Mouse (Mus musculus): ENCODE measurements around the gene M1ap. TPM values are rescaled to one million over a fixed set of nuclear protein-coding genes. Genes with fewer than 3 reads are reported as not detected.

Gene M1ap
- polyA plus RNA-seq, 1 experiment = 0.58 TPM

DNA sequence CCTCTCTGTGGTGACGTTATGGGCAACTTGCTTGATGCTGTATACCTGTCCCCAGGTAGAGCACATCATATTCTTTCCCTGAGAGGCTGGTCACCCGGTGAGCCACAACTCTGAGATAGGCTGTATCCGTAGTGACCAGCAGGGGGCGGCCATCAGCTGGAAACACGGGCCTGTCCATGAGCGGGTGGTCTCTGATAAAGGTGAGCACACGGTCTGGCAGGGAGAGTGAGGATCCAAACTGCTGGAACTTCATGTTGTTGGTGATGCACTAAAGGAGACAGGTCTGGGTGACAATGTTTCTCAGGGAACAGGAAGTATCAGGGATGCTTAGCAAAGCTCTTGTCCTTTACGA is 28.9 kb upstream of the M1ap start:
- peak; percentile 68 for DNase-seq
- Histone ChIP-seq H3K27me3 (ENCODE audit: control insufficient read depth, insufficient read depth, low read length) (no peaks in the 10 kb centered on the region), H3K27ac (ENCODE audit: control insufficient read depth, insufficient read depth, low read length) (no peak overlapping the region), H3K4me3 (ENCODE audit: control insufficient read depth, insufficient read depth, low read length) (no peak overlapping the region), H3K36me3 (ENCODE audit: control insufficient read depth, insufficient read depth, low read length) (no peaks in the 10 kb centered on the region), H3K4me1 (replicated peaks; ENCODE audit: control insufficient read depth, insufficient read depth, low read length) (peaks cover 50% of the 10 kb centered on the region)
- TF ChIP-seq CTCF (IDR thresholded peaks at IDR 0.05; ENCODE audit: borderline replicate concordance, control insufficient read depth, extremely low read depth, insufficient read depth, low read length, poor library complexity) (peak; percentile 73; the same call in 1 of the 2 replicates), POLR2A (IDR thresholded peaks at IDR 0.05; ENCODE audit: control insufficient read depth, extremely low read depth, insufficient read depth, low read length, poor library complexity) (no peak)
- 25% methylated on average over 8 of the region's 8 CpGs for WGBS

DNA sequence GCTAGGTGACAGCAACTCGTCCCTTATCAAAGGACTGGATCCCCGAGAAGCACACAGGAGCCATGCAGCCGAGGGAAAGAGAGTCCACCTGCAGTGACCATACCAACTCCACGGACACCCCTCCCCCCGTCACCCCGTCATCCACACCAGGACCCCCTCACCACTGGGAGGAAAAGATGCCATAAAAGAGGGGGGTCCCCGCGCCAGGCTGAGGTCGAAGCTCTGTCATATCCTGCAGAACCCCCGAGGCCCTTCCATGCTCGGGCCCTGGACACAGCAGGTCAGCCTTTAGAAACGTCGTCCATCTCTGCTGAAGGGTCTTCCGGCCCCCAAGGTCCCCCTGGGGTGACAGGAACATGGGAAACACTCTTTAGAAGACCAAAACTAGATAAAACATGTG is 28.3 kb upstream of the M1ap start:
- 92% methylated on average over 14 of the region's 14 CpGs for WGBS
- Histone ChIP-seq H3K4me1 (replicated peaks; ENCODE audit: control insufficient read depth, insufficient read depth, low read length) (peaks cover 45% of the 10 kb centered on the region), H3K27ac (ENCODE audit: control insufficient read depth, insufficient read depth, low read length) (no peak overlapping the region), H3K4me3 (ENCODE audit: control insufficient read depth, insufficient read depth, low read length) (no peak overlapping the region), H3K27me3 (ENCODE audit: control insufficient read depth, insufficient read depth, low read length) (no peaks in the 10 kb centered on the region), H3K36me3 (ENCODE audit: control insufficient read depth, insufficient read depth, low read length) (no peaks in the 10 kb centered on the region)
- TF ChIP-seq CTCF (IDR thresholded peaks at IDR 0.05; ENCODE audit: borderline replicate concordance, control insufficient read depth, extremely low read depth, insufficient read depth, low read length, poor library complexity) (no peak), POLR2A (IDR thresholded peaks at IDR 0.05; ENCODE audit: control insufficient read depth, extremely low read depth, insufficient read depth, low read length, poor library complexity) (no peak)
- no peak for DNase-seq

DNA sequence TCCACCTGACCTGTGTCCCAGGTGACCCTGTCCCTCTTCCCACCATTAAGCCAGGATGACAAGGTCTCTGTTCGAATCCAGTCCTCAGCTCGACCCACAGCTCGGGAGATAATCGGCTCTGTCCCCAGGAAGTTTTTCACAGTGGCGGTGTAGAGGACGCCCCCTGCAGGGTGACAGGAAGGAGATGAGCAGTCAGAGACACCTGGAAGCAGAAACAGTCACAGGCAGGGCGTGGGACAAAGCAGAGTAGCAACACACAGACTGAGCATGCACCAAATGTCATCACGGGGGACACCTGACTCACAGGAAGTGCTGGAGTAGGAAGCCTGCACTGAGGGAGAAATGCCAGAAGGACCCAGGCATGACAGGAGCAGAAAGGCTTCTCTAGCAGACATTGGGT is 27.2 kb upstream of the M1ap start:
- Histone ChIP-seq H3K27ac (ENCODE audit: control insufficient read depth, insufficient read depth, low read length) (no peak overlapping the region), H3K4me3 (ENCODE audit: control insufficient read depth, insufficient read depth, low read length) (no peak overlapping the region), H3K27me3 (ENCODE audit: control insufficient read depth, insufficient read depth, low read length) (no peaks in the 10 kb centered on the region), H3K36me3 (ENCODE audit: control insufficient read depth, insufficient read depth, low read length) (no peaks in the 10 kb centered on the region), H3K4me1 (replicated peaks; ENCODE audit: control insufficient read depth, insufficient read depth, low read length) (peaks cover 37% of the 10 kb centered on the region)
- TF ChIP-seq CTCF (IDR thresholded peaks at IDR 0.05; ENCODE audit: borderline replicate concordance, control insufficient read depth, extremely low read depth, insufficient read depth, low read length, poor library complexity) (peak; percentile 41; the same call in 1 of the 2 replicates), POLR2A (IDR thresholded peaks at IDR 0.05; ENCODE audit: control insufficient read depth, extremely low read depth, insufficient read depth, low read length, poor library complexity) (no peak)
- WGBS = 64% methylated on average over 8 of the region's 8 CpGs
- DNase-seq = peak; percentile 33

DNA sequence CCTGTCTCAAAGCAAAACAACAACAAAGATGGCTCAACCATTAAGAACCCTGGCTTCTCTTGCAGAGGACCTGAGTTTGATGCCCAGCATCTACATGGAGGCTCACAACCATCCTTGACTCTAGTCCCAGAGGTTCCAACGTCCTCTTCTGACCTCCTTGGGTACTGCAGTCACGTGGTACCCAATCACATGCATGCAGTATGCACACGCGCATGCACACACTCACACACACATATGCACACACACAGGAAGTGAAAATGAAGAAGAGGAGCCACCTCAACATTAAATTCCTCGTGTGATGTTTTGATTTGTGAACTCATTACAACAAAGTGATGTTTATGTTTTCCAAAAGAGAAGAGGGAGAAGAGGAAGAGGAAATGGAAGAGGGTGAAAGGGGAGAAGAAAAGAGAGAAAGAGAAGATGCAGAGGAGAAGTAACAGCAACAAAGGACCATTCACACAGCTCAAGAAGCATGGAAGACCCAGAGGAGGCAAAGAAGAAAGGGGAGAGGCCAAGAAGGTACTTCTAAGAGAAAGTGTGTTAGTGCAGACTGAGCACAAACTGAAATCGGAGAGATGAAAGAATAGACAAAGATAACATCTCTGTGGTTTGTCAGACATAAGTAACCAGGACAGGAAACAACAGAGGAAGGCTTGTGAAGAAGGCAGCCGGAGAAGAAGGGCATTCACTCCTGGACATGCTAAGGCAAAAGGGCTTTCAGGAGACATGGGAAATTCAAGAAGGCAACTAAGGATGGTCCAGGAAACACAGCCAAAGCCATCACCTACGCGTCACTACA is 25.1 kb upstream of the M1ap start:
- no peak for TF ChIP-seq CTCF (IDR thresholded peaks at IDR 0.05; ENCODE audit: borderline replicate concordance, control insufficient read depth, extremely low read depth, insufficient read depth, low read length, poor library complexity)
- TF ChIP-seq POLR2A (IDR thresholded peaks at IDR 0.05; ENCODE audit: control insufficient read depth, extremely low read depth, insufficient read depth, low read length, poor library complexity) = no peak
- Histone ChIP-seq H3K27ac (ENCODE audit: control insufficient read depth, insufficient read depth, low read length) (peak overlapping the region; percentile 51), H3K4me3 (ENCODE audit: control insufficient read depth, insufficient read depth, low read length) (no peak overlapping the region), H3K36me3 (ENCODE audit: control insufficient read depth, insufficient read depth, low read length) (no peaks in the 10 kb centered on the region), H3K27me3 (ENCODE audit: control insufficient read depth, insufficient read depth, low read length) (no peaks in the 10 kb centered on the region), H3K4me1 (replicated peaks; ENCODE audit: control insufficient read depth, insufficient read depth, low read length) (peaks cover 37% of the 10 kb centered on the region)
- 23% methylated on average over 9 of the region's 9 CpGs for WGBS
- no peak for DNase-seq

DNA sequence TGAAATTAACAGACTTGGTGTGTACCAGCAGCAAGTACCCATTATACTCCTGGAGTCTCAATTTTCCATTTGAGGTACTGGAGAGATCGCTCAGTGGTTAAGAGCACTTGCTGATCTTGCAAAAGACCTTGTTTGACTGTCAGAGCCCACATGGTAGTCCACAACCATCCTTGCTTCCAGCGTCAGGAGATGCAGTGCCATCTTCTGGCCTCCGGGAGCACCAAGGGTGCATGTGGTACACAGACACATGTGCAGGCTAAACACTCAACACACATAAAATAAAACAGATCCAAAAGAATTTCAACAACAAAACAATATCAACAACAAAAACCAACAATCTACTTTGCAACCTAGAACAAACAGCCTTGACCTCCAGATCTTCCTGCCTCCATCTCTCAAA is 21.7 kb upstream of the M1ap start:
- no peak for DNase-seq
- Histone ChIP-seq H3K4me3 (ENCODE audit: control insufficient read depth, insufficient read depth, low read length) (no peak overlapping the region), H3K27me3 (ENCODE audit: control insufficient read depth, insufficient read depth, low read length) (no peaks in the 10 kb centered on the region), H3K4me1 (replicated peaks; ENCODE audit: control insufficient read depth, insufficient read depth, low read length) (peaks cover 26% of the 10 kb centered on the region), H3K36me3 (ENCODE audit: control insufficient read depth, insufficient read depth, low read length) (no peaks in the 10 kb centered on the region), H3K27ac (ENCODE audit: control insufficient read depth, insufficient read depth, low read length) (no peak overlapping the region)
- TF ChIP-seq CTCF (IDR thresholded peaks at IDR 0.05; ENCODE audit: borderline replicate concordance, control insufficient read depth, extremely low read depth, insufficient read depth, low read length, poor library complexity) = no peak
- no peak for TF ChIP-seq POLR2A (IDR thresholded peaks at IDR 0.05; ENCODE audit: control insufficient read depth, extremely low read depth, insufficient read depth, low read length, poor library complexity)
- WGBS = 77% methylated on average over 3 of the region's 3 CpGs

DNA sequence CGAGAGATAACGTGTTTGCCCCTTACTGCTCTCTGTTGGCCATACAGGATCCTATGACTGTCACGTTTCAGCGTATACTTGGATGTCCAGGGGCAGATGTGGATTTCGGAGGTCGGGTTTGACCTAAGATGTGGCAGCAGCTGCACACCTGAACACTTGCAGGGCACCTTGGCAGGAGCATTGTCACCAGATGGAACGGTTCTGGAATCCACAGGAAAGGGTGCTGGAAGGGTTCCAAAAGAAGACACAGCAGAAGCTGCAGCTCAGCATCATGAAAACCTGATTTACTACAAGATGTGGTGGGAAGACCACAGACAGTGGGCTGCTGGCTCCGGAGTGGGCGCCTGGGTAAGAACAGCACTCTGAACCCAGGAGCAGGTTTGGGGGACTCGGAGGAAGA is 20.6 kb upstream of the M1ap start:
- H3K4me1 ChIP-seq (replicated peaks; ENCODE audit: control insufficient read depth, insufficient read depth, low read length) = peaks cover 16% of the 10 kb centered on the region
- no peak overlapping the region for H3K27ac ChIP-seq (ENCODE audit: control insufficient read depth, insufficient read depth, low read length)
- no peak for DNase-seq
- no peaks in the 10 kb centered on the region for H3K36me3 ChIP-seq (ENCODE audit: control insufficient read depth, insufficient read depth, low read length)
- WGBS = 78% methylated on average over 10 of the region's 10 CpGs
- no peak for TF ChIP-seq CTCF (IDR thresholded peaks at IDR 0.05; ENCODE audit: borderline replicate concordance, control insufficient read depth, extremely low read depth, insufficient read depth, low read length, poor library complexity)
- no peak for TF ChIP-seq POLR2A (IDR thresholded peaks at IDR 0.05; ENCODE audit: control insufficient read depth, extremely low read depth, insufficient read depth, low read length, poor library complexity)
- H3K27me3 ChIP-seq (ENCODE audit: control insufficient read depth, insufficient read depth, low read length) = no peaks in the 10 kb centered on the region
- H3K4me3 ChIP-seq (ENCODE audit: control insufficient read depth, insufficient read depth, low read length) = no peak overlapping the region
